Mouse (Mus musculus) lung, embryonic 16.5 days (tissue): ENCODE results near the gene Gpr37. TPM values are rescaled to one million over a fixed set of nuclear protein-coding genes. Genes with fewer than 3 reads are reported as not detected.

Experiments used
- ATAC-seq: fragments of 200-750 bp; cut with Nextera tagmentation; 2 replicates; pipeline ENCODE4 v1.8.0; 2017; ENCODE audit warnings: low read depth, mild to moderate bottlenecking, moderate library complexity
- H3K27ac ChIP-seq: fragments of 300-500 bp; sonication (generic); 2 replicates; pipeline ENCODE4 v1.5.1; 2014; ENCODE audit warnings: mild to moderate bottlenecking, control low read depth, low read length
- H3K27me3 ChIP-seq: fragments of 300-500 bp; sonication (generic); 2 replicates; pipeline ENCODE4 v1.6.1; 2014; ENCODE audit warnings: low read depth, low read length, mixed read lengths; ENCODE audit not compliant: control insufficient read depth, insufficient read depth
- H3K36me3 ChIP-seq: fragments of 300-500 bp; sonication (generic); 2 replicates; pipeline ENCODE4 v1.6.1; 2014; ENCODE audit warnings: low read length; ENCODE audit not compliant: control insufficient read depth, insufficient read depth
- H3K4me1 ChIP-seq: fragments of 300-500 bp; sonication (generic); replicated peaks from 2 replicates; pipeline ENCODE4 v1.6.1; 2014; ENCODE audit warnings: low read length, mixed read lengths; ENCODE audit not compliant: control insufficient read depth, insufficient read depth
- H3K4me2 ChIP-seq: fragments of 300-500 bp; sonication (generic); 2 replicates; pipeline ENCODE4 v1.6.1; 2014; ENCODE audit warnings: low read depth, low read length, control low read depth
- H3K4me3 ChIP-seq: fragments of 300-500 bp; sonication (generic); 2 replicates; pipeline ENCODE4 v1.5.1; 2014; ENCODE audit warnings: mild to moderate bottlenecking, low read length, control low read depth
- H3K9ac ChIP-seq: fragments of 300-500 bp; sonication (generic); 2 replicates; pipeline ENCODE4 v1.6.1; 2014; ENCODE audit warnings: low read length, control low read depth
- H3K9me3 ChIP-seq: fragments of 300-500 bp; sonication (generic); 2 replicates; pipeline ENCODE4 v1.6.1; 2016; ENCODE audit warnings: low read length; ENCODE audit not compliant: control insufficient read depth
- WGBS: fragments of 180-500 bp; shearing (Covaris S2); extraction: QIAGEN DNeasy Blood & Tissue Kit; methylation state at CpG from one replicate; pipeline ENCODE4 v1.1.7; 2014; 5-methylcytosine and 5-hydroxymethylcytosine counted together
- polyA plus RNA-seq: library from polyadenylated mRNA; unstranded; fragments of >200 nt; fragmentation: Nextera tagmentation; extraction: Ambion mirVana; gene quantifications from 2 replicates; pipeline ENCODE4 v1.2.1, GENCODE M21; 2015

Gpr37 gene
- polyA plus RNA-seq = 0.55 and 0.57 TPM in 2 replicates

DNA sequence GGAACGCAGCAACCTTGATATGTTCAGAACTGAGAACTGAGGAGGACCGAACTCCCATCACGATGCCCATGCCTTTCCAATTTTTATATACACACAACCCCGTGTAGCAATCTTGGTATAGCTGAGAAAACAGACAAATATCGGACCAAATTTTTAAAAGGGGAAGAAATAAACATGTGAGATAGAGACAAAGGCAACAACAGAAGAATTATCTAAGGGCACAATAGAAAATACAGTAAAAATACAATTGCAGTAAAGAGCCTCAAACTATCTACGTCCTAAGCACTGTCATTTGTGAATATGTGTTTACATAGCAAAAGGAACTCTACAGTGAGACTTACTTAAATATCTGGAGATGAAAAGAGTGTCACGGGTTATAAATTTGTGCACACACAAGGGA is at the start of gene Gpr37:
Gene Gpr37 (minus strand): TSS at position 101 of the 400 bp plus-strand sequence.
- Histone ChIP-seq H3K27ac (no peak within 1 kb of the TSS), H3K9ac (peak within 1 kb of the TSS; percentile 63), H3K9me3 (no peaks in the 10 kb centered on the region), H3K4me2 (peak within 1 kb of the TSS; percentile 92), H3K4me3 (peak within 1 kb of the TSS; percentile 58), H3K36me3 (no peaks in the 10 kb centered on the region), H3K27me3 (peaks cover 11% of the 10 kb centered on the region; the same call in 1 of the 2 replicates), H3K4me1 (peaks cover 6% of the 10 kb centered on the region)
- 29% methylated on average over 7 of the region's 7 CpGs for WGBS
- ATAC-seq = no peak

DNA sequence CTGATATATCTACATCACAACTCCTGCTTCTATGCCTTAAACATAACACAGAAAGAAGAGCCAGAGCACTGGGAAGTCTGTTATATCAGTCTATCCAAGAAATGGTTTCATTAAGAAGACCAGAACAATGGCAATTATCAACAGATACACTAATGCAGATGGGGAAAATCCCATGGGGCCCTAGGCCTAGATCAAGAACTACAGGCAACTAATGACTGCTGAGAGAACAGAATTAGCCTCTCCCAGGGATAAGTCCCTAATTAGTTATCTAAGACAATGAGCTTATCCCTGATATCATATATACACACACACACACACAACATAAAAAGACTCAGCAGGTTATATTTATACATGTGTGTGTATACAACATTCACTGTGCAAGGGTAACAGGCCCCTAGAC is 46.0 kb upstream of the Gpr37 start:
- Histone ChIP-seq H3K9me3 (no peaks in the 10 kb centered on the region), H3K9ac (no peak overlapping the region), H3K27me3 (no peaks in the 10 kb centered on the region), H3K4me3 (no peak overlapping the region), H3K4me2 (no peak overlapping the region), H3K27ac (no peak overlapping the region), H3K4me1 (no peaks in the 10 kb centered on the region), H3K36me3 (no peaks in the 10 kb centered on the region; the same call in 1 of the 2 replicates)
- ATAC-seq = no peak

DNA sequence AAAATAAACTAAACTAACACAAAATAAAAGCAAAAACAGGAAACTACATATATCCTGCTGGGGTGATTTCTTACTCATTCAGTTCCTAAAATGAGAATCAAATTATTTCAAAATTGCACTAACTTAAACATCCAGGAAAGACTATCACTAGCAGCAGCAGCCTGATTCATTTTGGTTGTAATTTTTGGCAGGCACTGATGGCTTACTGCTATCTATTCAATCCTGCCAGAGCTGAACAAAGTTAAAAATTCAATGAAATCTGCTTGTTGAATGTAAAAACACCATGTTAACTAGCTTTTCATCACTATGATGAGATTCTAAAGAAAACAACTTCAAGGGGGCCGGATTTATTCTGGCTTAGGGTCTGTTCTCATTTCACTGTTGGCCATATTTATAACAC is 36.0 kb upstream of the Gpr37 start:
- ATAC-seq = no peak
- 76% methylated on average over 1 of the region's 1 CpGs for WGBS
- Histone ChIP-seq H3K4me1 (no peaks in the 10 kb centered on the region), H3K27ac (no peak overlapping the region), H3K36me3 (no peaks in the 10 kb centered on the region), H3K9me3 (no peaks in the 10 kb centered on the region), H3K27me3 (no peaks in the 10 kb centered on the region), H3K4me3 (no peak overlapping the region), H3K9ac (no peak overlapping the region), H3K4me2 (no peak overlapping the region)

DNA sequence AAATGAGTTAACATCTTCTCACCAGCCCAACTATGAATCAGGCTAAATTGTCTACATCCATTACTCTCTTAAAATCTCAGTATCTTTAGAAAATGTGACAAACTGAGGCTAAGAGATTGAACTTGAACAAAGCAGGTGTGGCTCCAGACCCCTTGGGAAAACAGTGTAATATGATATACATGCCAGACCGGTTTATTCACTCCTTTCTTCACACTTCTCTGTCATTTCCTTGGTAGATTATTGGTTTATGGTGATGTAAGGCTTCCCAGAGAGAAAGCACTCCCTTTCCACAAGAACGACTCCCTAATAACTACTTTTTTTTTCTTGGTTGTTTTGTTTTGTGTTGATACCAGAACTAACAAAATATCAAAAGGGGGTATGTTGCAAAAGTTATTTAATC is 20.1 kb upstream of the Gpr37 start:
- ATAC-seq = no peak; the same call in 1 of the 2 replicates
- no peaks in the 10 kb centered on the region for H3K4me1 ChIP-seq
- no peaks in the 10 kb centered on the region for H3K36me3 ChIP-seq
- no peak overlapping the region for H3K27ac ChIP-seq
- WGBS = 17% methylated on average over 2 of the region's 2 CpGs
- no peak overlapping the region for H3K9ac ChIP-seq
- no peaks in the 10 kb centered on the region for H3K27me3 ChIP-seq
- H3K9me3 ChIP-seq = no peaks in the 10 kb centered on the region
- no peak overlapping the region for H3K4me3 ChIP-seq
- no peak overlapping the region for H3K4me2 ChIP-seq

- Histone ChIP-seq H3K9me3 (no peaks in the 10 kb centered on the region), H3K27ac (no peak overlapping the region), H3K36me3 (no peaks in the 10 kb centered on the region), H3K4me1 (no peaks in the 10 kb centered on the region), H3K4me3 (no peak overlapping the region), H3K9ac (no peak overlapping the region), H3K27me3 (no peaks in the 10 kb centered on the region), H3K4me2 (no peak overlapping the region)
- 15% methylated on average over 6 of the region's 6 CpGs for WGBS
- ATAC-seq = no peak; the same call in 1 of the 2 replicates
These were observed 18.8 kb upstream of the Gpr37 start for GRCm38 (mm10) chr6:25709250-25709895.

DNA sequence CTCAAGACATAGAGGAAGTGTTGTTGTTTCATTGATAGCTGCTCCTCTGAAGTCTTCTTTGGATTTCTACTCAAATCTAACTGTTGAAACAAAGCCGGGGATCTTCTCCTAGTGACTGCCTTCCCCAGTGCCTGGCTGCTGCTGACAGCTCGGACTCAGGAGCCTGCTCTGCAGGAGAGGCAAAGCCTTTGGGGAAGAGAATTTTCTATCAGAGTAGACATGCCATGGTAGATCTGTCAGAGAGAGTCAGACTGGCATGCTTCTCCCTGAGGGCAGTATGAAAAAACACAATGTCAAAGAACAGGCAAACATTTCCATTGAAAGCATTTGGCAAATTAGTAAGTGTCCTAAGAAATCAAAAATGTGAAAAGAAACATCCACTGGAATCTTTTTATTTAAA is 9.4 kb upstream of the Gpr37 start:
- Histone ChIP-seq H3K4me2 (no peak overlapping the region), H3K36me3 (no peaks in the 10 kb centered on the region), H3K27me3 (no peaks in the 10 kb centered on the region), H3K27ac (no peak overlapping the region), H3K4me1 (no peaks in the 10 kb centered on the region), H3K9ac (no peak overlapping the region), H3K9me3 (no peaks in the 10 kb centered on the region), H3K4me3 (no peak overlapping the region)
- ATAC-seq = no peak
- WGBS = 46% methylated on average over 2 of the region's 2 CpGs

DNA sequence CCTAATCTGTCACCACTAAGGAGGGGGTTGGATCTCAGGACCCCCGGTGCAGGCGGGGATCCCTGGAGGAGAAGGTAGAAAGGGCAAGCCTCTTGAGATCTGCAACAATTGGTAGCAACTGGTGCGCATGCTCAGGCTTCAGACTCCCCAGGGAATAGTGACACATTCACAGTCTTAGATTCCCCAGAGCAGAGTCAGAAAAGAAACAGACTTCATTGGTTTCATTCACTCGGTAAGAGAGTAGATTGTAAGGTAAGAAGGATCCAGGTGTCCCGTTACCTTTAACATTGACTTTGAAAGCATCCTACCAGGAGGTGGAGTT is 284 bp downstream of the Gpr37 start:
- peak overlapping the region; percentile 92 for H3K4me2 ChIP-seq
- no peak overlapping the region for H3K27ac ChIP-seq
- H3K4me1 ChIP-seq = peaks cover 6% of the 10 kb centered on the region
- H3K9ac ChIP-seq = peak overlapping the region; percentile 63
- ATAC-seq = peak; percentile 37
- no peaks in the 10 kb centered on the region for H3K9me3 ChIP-seq
- WGBS = 2% methylated on average over 5 of the region's 5 CpGs
- H3K27me3 ChIP-seq = peaks cover 11% of the 10 kb centered on the region; the same call in 1 of the 2 replicates
- H3K4me3 ChIP-seq = peak overlapping the region; percentile 58
- no peaks in the 10 kb centered on the region for H3K36me3 ChIP-seq

DNA sequence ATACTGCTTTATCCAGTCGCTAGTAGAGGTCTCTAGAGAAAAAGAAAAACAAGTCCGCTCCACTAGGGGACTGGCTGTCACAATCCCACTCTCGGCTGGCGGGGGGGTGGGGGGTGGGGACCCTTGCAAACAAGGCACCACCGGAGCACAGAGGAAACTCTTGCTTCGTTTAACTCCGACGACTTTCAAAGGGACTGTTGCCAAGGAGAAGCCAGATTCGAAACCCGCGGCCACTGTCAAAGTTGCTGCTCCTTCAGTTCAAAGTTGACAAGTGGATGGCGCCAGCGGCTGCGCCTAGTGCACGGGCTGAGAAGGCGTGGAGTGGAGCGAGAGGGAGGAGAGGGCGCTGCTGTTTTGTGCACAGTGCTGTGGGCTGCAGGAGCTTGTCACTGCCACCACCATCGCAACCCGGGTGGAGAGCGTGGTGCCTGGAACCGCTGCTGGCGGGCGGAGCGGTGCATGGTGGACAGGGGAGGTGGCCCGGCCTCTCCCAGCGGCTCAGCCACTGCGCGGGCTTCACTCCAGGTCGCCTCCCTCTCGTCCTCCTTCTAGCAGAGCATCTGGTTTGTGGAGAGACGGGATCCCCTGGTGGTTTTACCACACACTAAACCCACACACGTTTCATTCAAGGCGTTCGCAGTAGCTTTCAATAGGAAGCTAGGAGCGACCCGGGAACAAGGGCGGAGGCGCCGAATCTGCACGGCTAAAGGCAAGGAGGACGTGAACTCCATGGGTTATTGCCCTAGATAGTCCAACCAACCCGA is 827 bp downstream of the Gpr37 start:
- Histone ChIP-seq H3K27me3 (peaks cover 11% of the 10 kb centered on the region; the same call in 1 of the 2 replicates), H3K4me3 (peak overlapping the region; percentile 58), H3K4me1 (peaks cover 6% of the 10 kb centered on the region), H3K27ac (no peak overlapping the region), H3K9me3 (no peaks in the 10 kb centered on the region), H3K36me3 (no peaks in the 10 kb centered on the region), H3K4me2 (peak overlapping the region; percentile 92), H3K9ac (peak overlapping the region; percentile 63)
- peak; percentile 80 for ATAC-seq
- WGBS = under 1% methylated on average over 43 of the region's 43 CpGs

- Histone ChIP-seq H3K4me2 (peak overlapping the region; percentile 92), H3K9ac (peak overlapping the region; percentile 39; the same call in 1 of the 2 replicates), H3K27ac (no peak overlapping the region), H3K27me3 (peaks cover 11% of the 10 kb centered on the region; the same call in 1 of the 2 replicates), H3K9me3 (no peaks in the 10 kb centered on the region), H3K4me1 (peaks cover 6% of the 10 kb centered on the region), H3K36me3 (no peaks in the 10 kb centered on the region), H3K4me3 (peak overlapping the region; percentile 58)
- WGBS = under 1% methylated on average over 25 of the region's 25 CpGs
- ATAC-seq = peak; percentile 39; the same call in 1 of the 2 replicates
These were observed 1.5 kb downstream of the Gpr37 start for GRCm38 (mm10) chr6:25688927-25689519.
